Mouse (Mus musculus): ENCODE measurements around the gene Gm17677.

- TF ChIP-seq CTCF (conservative IDR thresholded peaks at IDR 0.05; ENCODE audit: low read length) (peak; percentile 27), NANOG (IDR thresholded peaks at IDR 0.05; ENCODE audit: borderline replicate concordance, low read length) (no peak), POU5F1 (IDR thresholded peaks at IDR 0.05; ENCODE audit: borderline replicate concordance, low read length) (no peak)
Measured at GRCm38 (mm10) chr9:35707265-35707664, 33.6 kb upstream of the Gm17677 start.
